Mouse (Mus musculus): ENCODE measurements at regions not wholly inside any gene's neighbourhood (a gene's known extent, or its start where the extent isn't known, plus 50 kb on each side); places are given as distances from the start of the nearest gene placed in this dataset.

- no peak for DNase-seq (ENCODE audit: low spot score in 2 of 2)
Observed at GRCm38 (mm10) chr14:101382838-101383237, 182.7 kb upstream of the Prr30 start.

DNA sequence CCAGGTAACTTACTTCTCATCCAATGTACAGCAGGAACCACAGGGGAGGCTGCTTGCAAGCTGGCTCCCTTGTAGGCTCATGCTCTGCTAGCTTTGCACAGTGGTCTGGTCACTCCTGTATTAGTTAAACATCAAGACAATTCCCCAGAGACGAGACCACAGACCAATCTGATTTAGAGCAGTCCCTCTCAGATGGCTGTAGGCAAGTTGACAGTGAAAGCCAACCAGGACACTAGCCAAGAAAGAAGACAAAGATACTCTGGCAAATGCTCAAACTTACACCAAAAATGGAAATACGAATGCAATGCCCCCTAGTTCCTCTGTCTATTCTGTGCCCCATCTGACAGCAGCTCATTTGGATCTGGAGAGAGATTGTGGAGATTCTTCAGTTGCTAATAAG is 181.8 kb upstream of the Prr30 start:
- no peak for DNase-seq (ENCODE audit: low spot score in 2 of 2)

DNA sequence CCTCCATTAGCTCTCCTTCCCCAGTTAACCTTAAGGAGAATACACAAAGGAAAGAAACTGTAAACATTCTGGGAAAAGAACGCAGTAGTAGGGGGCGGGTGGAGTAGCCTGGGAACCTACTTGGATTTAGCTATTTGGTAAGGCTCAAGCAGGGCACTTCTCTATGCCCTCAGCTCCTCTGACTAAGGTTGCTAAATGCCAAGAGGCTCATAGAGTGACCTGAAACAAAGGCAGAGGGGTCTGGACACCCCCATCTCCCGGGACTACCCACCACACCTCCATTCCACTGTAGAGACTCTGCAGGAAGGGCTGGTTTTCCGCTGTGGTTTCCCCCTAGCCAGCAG is 179.5 kb upstream of the Prr30 start:
- no peak for DNase-seq (ENCODE audit: low spot score in 2 of 2)

DNA sequence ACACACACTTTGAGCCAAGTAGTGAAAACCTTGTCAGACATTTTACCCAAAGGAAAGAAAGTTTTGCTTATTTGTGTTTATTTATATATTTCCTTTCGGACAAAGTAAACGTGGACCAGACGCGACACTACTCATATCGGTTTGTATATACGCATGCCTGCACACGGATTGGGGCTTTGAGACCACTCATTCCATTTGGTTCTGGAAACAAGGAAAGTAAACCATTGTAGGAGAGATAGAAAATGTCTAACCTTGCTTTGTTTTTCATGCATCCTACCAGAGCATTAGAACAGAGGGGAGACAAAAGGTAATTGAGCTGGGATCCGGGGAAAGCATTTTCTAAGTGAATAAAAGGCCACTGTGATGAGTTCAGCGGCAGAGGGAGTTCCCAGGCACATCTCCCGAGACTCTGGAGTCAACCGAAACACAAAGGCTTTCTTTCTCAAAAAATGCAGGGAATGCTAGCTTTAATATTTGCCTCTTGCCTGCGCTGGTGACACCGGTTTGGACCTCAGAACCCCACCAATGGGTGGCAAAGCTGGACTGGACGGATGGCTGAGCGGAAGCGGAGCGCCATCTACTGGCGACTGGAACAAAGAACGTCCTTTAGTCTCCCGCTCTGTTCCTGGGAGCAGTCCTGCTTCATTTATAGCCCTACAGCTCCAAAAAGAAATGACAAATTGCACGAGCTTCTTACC is 179.0 kb upstream of the Prr30 start:
- peak; percentile 63 to 80 for DNase-seq (ENCODE audit: low spot score in 2 of 2)

DNA sequence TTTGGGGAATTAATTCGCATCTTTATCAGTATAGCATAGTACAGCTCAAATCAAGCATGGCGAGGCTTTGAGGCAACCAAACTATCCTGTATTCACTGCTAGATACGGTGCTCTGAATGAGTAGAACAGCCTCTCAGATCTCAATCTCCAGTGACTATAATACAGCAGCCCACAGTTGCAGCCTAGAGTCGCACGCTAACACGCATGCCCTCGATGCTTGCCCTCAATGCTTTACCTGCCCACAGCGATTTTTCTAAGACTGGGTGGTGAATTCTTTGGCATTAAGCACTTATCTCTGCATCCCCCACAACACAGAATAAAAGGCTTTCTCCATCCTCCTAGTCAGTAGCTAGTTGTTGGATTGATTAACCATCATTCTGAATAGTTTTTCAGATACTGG is 178.4 kb upstream of the Prr30 start:
- DNase-seq (ENCODE audit: low spot score in 2 of 2): no peak

GRCm38 (mm10) chr14:101376690-101377089 is 176.6 kb upstream of the Prr30 start:
- no peak for DNase-seq (ENCODE audit: low spot score in 2 of 2)

DNA sequence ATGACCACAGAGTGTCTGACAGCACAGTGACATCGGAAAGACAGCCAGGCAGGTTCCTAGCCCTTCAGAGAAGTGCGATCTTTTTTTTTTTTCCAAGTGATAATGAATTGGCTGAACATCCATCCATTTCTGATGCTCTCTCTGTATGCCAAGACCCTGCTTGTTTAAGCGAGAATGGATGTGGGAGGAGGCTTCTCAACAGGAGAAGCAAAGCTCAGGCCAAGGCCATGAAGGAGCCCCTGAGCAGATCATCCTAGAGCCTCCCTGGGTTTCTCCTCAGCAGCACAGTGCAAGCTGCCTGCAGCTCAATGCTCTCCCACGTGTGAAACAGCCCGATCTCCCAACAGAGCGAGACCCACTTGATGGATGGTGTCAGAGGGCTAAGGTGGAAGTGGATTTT is 175.7 kb upstream of the Prr30 start:
- no peak for DNase-seq (ENCODE audit: low spot score in 2 of 2)

- no peak for DNase-seq (ENCODE audit: low spot score in 2 of 2)
Observed at GRCm38 (mm10) chr14:101373864-101374263, 173.7 kb upstream of the Prr30 start.

- no peak for DNase-seq (ENCODE audit: low spot score in 2 of 2)
Observed at GRCm38 (mm10) chr14:101359860-101360259, 159.7 kb upstream of the Prr30 start.

GRCm38 (mm10) chr14:101353009-101353378 is 152.9 kb upstream of the Prr30 start:
- no peak for DNase-seq (ENCODE audit: low spot score in 2 of 2)

- peak; percentile 10 to 16 for DNase-seq (ENCODE audit: low spot score in 2 of 2)
Observed at GRCm38 (mm10) chr14:101352046-101353008, 152.2 kb upstream of the Prr30 start.

- no peak for DNase-seq (ENCODE audit: low spot score in 2 of 2)
Observed at GRCm38 (mm10) chr14:101340331-101340730, 140.2 kb upstream of the Prr30 start.

- DNase-seq (ENCODE audit: low spot score in 2 of 2): no peak
Observed at GRCm38 (mm10) chr14:101332015-101332414, 131.9 kb upstream of the Prr30 start.

DNA sequence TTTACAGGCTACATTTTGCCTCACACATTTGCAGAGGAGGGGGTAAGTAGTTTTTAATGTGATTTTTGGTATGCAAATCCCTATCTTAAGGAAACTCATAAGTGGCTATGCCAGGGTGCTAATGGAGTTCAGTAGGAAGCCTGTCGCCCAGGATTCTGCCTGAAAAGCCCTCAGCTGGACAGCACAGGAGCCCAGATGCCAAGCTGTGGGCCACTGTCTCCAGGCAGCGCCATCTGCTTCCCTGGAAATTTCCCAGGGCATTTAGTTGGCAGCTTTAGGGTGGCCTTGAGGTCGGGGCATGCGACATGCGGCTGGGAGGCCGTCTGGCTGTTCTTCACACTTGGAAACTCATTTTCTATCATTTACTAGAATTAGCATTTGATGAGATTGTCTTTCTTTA is 127.3 kb upstream of the Prr30 start:
- no peak for DNase-seq (ENCODE audit: low spot score in 2 of 2)

GRCm38 (mm10) chr14:101326477-101326941 is 126.4 kb upstream of the Prr30 start:
- no peak for DNase-seq (ENCODE audit: low spot score in 2 of 2)

GRCm38 (mm10) chr14:101323361-101323760 is 123.2 kb upstream of the Prr30 start:
- no peak for DNase-seq (ENCODE audit: low spot score in 2 of 2)

GRCm38 (mm10) chr14:101307920-101308319 is 107.8 kb upstream of the Prr30 start:
- DNase-seq (ENCODE audit: low spot score in 2 of 2): no peak

- no peak for DNase-seq (ENCODE audit: low spot score in 2 of 2)
Observed at GRCm38 (mm10) chr14:101304487-101305032, 104.4 kb upstream of the Prr30 start.

DNA sequence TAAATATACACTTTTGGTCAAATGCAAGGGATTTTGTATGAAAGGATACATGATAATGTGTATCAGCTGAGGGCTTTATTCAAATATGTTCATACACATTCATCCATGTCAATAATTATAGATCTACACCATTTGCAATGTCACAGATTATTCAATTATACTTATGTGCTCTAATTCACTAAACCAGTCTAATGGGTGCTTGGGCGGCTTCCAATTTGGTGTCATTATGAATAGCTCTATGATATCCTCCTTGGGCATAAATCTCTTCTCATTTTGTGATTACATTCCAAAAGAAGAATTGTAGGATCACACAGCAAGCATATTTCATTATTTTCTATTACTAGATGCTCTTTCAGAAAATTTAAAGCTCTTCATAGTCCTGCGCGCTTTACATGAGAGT is 97.7 kb upstream of the Prr30 start:
- DNase-seq (ENCODE audit: low spot score in 2 of 2): no peak

- DNase-seq (ENCODE audit: low spot score in 2 of 2): peak; percentile 9 to 21
Observed at GRCm38 (mm10) chr14:101294693-101295092, 94.6 kb upstream of the Prr30 start.

- DNase-seq (ENCODE audit: low spot score in 2 of 2): no peak
Observed at GRCm38 (mm10) chr14:101287755-101288154, 87.6 kb upstream of the Prr30 start.

DNA sequence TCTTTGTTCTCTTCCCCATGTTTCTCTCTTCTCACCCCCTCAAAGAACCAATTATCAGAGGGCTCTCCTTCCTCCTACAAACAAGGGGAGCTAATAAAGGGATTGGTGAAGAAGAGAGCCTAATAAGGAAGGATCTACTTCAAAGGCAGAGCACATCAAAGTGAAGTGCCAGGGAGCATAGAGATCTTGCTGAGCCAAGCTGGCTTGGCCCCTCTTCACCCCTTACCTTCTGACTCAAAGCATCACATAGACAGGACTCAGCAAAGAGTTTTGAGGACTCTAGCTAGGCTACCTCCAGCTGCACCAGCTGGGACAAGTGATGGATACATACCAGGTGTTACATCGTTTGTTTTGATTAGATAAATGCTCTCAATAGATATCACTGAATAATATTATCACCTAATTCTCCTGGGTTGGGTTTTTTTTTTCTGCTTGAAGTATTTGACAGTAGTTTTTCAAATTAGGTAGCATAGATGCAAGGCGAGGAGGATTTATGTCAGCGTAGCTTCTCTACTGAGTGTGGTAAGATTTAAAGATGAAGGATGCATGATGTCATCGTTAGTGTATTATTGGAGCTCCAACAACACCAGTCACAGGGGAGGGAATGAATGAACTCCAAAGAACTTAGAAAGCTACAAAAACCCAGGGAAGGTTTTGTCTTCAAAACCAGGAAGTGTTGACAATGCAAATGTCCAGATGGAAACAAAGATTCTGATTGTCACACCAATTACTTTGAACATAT is 69.1 kb upstream of the Prr30 start:
- DNase-seq (ENCODE audit: low spot score in 2 of 2): no peak
